19 mouse cellular contexts compared by ENCODE assay signal in the genomic region with DNA sequence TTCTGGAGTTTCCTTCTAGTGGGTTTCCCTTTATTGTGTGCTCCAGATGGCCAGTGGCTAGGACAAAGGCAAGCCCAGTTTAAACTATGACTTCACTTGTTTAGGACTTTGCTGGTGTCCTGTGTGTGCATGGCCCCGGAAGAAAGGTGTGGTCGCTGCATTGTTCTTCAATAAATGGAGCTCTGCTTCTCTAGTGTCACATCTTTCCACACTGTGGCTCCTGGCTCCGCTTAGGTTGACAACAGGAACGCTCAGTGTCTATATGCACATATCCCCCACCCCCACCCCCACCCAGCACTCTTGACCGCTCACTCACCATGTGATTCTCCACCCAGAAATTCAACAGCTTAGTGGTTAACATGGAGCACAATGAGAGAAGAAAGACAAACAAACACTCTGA.
DNase-seq lines count a peak whose midpoint lies in the region; ATAC-seq and TF ChIP-seq lines count a peak whose summit lies in the region.
"Had no signal": no experiment of that assay in that cellular context is flagged by ENCODE, and none has a peak within 500 bp of the region (broad histone marks: within the 10 kb centered on the region; RNA-seq: fewer than 3 reads in every experiment).

No protein-coding gene starts in this region.

- TF ChIP-seq CTCF in liver, postnatal 0 days (IDR thresholded peaks at IDR 0.05; ENCODE audit: low read depth) = no peak

- no peaks in the 10 kb centered on the region for H3K27me3 ChIP-seq in heart, embryonic 10.5 days (ENCODE audit: insufficient read depth, poor library complexity, severe bottlenecking)
- H3K27me3 ChIP-seq in liver, postnatal 0 days (ENCODE audit: insufficient read depth, low read length) = no peaks in the 10 kb centered on the region
- H3K27me3 ChIP-seq: forebrain, embryonic 13.5 days; heart, embryonic 13.5 days; limb, embryonic 15.5 days; lung, embryonic 15.5 days had no signal

- H3K36me3 ChIP-seq in heart, embryonic 10.5 days = no peaks in the 10 kb centered on the region
- no peaks in the 10 kb centered on the region for H3K36me3 ChIP-seq in liver, postnatal 0 days (replicated peaks; ENCODE audit: insufficient read depth, low read length)
- H3K36me3 ChIP-seq: heart, embryonic 13.5 days; limb, embryonic 15.5 days; lung, embryonic 15.5 days had no signal

- no peak for TF ChIP-seq EP300 in liver, postnatal 0 days (IDR thresholded peaks at IDR 0.05; ENCODE audit: low read depth)

- H3K9ac ChIP-seq in liver, postnatal 0 days (replicated peaks) = no peak overlapping the region
- H3K9ac ChIP-seq: forebrain, embryonic 13.5 days; heart, embryonic 13.5 days; hindbrain, embryonic 14.5 days; limb, embryonic 15.5 days; lung, embryonic 15.5 days had no signal

- 75% methylated on average over 5 of the region's 5 CpGs for WGBS in heart, embryonic 10.5 days
- WGBS in liver, postnatal 0 days (ENCODE audit: insufficient replicate concordance) = 52% methylated on average over 5 of the region's 5 CpGs

- H3K9me3 ChIP-seq in heart, embryonic 10.5 days = no peaks in the 10 kb centered on the region
- no peaks in the 10 kb centered on the region for H3K9me3 ChIP-seq in liver, postnatal 0 days (ENCODE audit: low read length)
- H3K9me3 ChIP-seq: forebrain, embryonic 13.5 days; heart, embryonic 13.5 days; limb, embryonic 15.5 days; lung, embryonic 15.5 days had no signal

- no peak for ATAC-seq in granulocyte monocyte progenitor cell, adult 5-6 weeks (replicated peaks; ENCODE audit: poor library complexity, severe bottlenecking)
- ATAC-seq in liver, postnatal 0 days = no peak
- ATAC-seq: forebrain, embryonic 13.5 days had no signal

- H3K4me1 ChIP-seq in heart, embryonic 10.5 days = no peaks in the 10 kb centered on the region
- H3K4me1 ChIP-seq in liver, postnatal 0 days (ENCODE audit: insufficient read depth) = no peaks in the 10 kb centered on the region
- H3K4me1 ChIP-seq: forebrain, embryonic 13.5 days; limb, embryonic 15.5 days; lung, embryonic 15.5 days had no signal

- H3K27ac ChIP-seq in heart, embryonic 10.5 days = no peak overlapping the region
- H3K27ac ChIP-seq in liver, postnatal 0 days (ENCODE audit: low read depth) = no peak overlapping the region
- H3K27ac ChIP-seq: forebrain, embryonic 13.5 days; hindbrain, embryonic 14.5 days; limb, embryonic 15.5 days; lung, embryonic 15.5 days had no signal

- H3K4me3 ChIP-seq in heart, embryonic 10.5 days = no peak overlapping the region
- H3K4me3 ChIP-seq in liver, postnatal 0 days (ENCODE audit: low read depth, low read length) = no peak overlapping the region
- H3K4me3 ChIP-seq: forebrain, embryonic 13.5 days; heart, embryonic 13.5 days; limb, embryonic 15.5 days; lung, embryonic 15.5 days had no signal

- no peak overlapping the region for H3K4me2 ChIP-seq in liver, postnatal 0 days (ENCODE audit: low read depth, low read length)
- H3K4me2 ChIP-seq: forebrain, embryonic 13.5 days; heart, embryonic 13.5 days; hindbrain, embryonic 14.5 days; limb, embryonic 15.5 days; lung, embryonic 15.5 days; midbrain, embryonic 11.5 days had no signal

- peak; percentile 31 to 83 for DNase-seq in heart, adult 18-20 months
- DNase-seq in heart, embryonic 10.5 days (ENCODE audit: low spot score) = no peak
- peak; percentile 88 for DNase-seq in ZHBTc4 (ENCODE audit: low read depth, low spot score)
- peak; percentile 39 for DNase-seq in heart, postnatal 4 days
- DNase-seq in lung, postnatal 4 days = peak; percentile 27 to 51
- no peak for DNase-seq in spleen, postnatal 36 days (ENCODE audit: low spot score in 2 of 2)
- DNase-seq in liver, postnatal 0 days = no peak
- DNase-seq: adrenal gland, postnatal 14 days; cerebellum, postnatal 10 days; embryo, embryonic 11 days; kidney, adult 18-20 months; spleen, adult 18-20 months had no signal

Comparison
In these comparisons a context has a peak if more than half of its experiments do, and no peak if none do; other contexts are left out.
1. DNase-seq: peak in heart, adult 18-20 months (2 of 2), ZHBTc4 (single experiment), heart, postnatal 4 days (single experiment) and lung, postnatal 4 days (2 of 2); none in heart, embryonic 10.5 days (single experiment), spleen, postnatal 36 days (0 of 2) and liver, postnatal 0 days (single experiment).